Mouse (Mus musculus) small intestine, adult 10 weeks (tissue): Measurements from ENCODE around the gene Slc47a2. TPM values are rescaled to one million over a fixed set of nuclear protein-coding genes. Genes with fewer than 3 reads are reported as not detected.

Experiments used
- polyA plus RNA-seq: library from polyadenylated mRNA; stranded (reverse); fragments of 350-450 nt; fragmentation: Illumina TruSeq; extraction: RNeasy Lipid Tissue Mini Kit (QIAGEN cat#74804); gene quantifications from one replicate; pipeline ENCODE4 v1.2.3, GENCODE M21; 2014; ENCODE audit warnings: low replicate concordance

Slc47a2 gene
- polyA plus RNA-seq: not detected

DNA sequence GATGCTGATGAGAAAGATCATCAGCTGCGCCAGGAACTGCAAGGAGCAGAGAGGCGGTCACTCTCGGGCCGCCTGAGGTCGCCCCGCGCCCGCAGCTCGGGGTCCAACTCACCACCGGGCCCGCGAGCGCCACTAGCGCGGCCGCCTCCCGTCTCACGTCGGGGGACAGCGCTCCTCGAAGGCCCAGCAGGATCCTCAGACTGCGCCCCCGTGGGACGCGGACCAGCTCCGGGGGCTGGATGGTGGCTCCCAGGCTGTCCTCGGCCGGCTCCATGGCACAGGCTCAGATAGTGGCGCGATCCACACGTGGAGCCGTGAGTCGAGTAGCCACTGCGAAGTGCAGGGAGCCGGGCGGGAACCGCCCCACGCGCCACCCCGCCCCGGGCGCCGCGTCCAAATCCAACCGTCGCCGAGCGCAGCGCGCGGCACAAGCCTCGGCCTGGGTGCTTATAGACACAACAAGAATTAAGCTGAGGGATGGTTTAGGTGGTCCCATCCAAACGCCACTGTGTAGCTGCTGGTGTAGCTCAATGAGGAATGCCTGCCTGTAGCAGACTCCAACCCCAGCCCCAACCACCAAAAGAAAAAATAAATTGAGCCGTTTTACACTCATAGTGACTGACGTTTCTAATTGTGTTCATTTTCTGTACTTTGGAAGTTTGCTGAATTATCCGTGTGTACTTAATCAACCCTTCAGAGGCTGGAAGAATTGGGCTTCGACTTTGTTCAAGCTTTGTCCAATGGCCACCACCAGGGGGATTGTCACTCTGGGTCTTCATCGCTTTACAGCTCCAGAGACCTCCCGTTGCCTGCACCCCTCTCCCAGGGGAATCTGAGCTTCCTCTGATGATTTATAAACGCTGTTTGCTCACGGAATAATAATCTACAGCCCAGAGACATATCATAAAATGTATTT is at the start of gene Slc47a2:
TSS of gene Slc47a2 (minus strand) at position 356 of the 916 bp plus-strand sequence.

DNA sequence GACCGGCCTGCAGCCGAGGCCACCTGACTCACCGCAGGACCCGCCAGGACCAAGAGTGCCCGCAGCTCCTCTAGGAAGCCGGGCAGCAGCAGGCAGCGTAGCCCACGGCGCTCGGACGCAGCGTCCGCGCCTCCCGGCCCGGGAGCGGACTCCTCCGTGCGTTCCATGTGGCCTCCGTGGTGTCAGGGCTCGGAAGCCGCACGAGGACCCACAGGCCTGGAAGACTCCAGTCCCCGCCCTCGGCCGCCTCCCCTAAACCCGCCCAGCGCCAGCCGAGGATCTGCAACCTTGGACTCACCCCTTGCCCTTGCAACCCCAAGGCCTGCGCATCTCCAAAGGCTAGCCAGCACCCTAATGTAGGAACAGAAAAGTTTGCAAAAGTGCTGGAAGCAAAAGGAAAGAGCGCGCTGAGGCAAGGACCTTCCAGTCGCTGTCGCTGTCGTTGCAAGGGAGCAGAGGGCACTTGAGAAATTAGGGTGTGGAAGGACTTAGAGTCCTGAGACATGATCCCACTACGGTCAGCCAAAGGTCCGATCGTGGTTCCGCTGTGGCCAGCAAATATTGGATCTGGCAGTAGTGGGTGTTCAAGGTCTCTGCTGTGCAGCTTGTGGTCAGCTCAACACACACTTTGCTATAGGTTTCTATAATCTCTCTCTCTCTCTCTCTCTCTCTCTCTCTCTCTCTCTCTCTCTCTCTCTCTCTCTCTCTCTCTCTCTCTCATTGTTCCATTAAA is 35.4 kb upstream of the Slc47a2 start, which contains the start of gene Slc47a1:
TSS of gene Slc47a1 (minus strand) at position 465 of the 733 bp plus-strand sequence.

DNA sequence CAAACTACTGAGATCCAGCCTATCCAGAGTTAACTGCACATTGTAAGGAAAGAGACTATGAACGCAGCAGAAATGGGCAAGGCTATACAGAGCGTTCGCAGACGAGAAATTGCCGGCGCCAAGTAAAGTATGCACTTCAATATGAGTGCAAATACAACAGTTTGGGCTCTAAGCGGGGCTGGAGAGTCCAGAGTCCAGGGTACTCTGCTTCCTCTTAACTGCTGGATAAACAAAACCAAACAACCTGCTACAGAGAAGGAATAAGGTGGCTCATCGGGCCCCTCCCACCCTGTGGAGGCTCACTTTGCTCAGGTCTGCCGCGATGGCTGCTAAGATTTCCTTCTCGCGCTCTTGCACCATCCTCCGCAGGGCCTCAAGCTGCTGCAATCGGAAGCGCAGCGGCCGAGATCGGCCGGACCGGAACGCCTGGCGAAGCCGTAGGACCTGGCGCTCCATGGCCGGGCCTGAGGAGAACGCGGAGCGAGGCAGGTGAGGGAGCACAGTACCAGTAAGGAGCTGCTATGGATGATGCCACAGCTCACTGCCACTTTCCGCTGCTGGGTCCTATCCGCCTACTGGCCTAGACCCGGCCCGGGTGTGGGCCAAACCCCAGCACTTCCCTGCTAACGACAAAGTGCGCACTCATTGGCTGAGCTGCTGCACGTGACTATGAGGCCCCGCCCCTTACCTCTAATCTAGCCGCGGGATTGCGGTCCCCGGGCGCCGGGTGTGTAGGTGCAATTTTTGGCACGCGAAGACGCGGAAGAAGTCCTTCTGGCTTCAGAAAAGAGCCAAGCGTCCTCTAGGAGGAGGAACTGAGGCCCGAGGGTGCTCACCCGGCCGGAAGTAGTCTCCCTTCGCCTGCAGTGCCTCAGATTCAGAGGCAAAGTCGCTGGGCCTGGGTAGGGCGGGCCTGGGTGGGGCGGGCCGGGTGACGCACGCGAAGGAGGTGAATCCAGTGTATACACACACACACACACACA is 75.8 kb downstream of the Slc47a2 start, which contains the start of gene Aldh3a2:
TSS of gene Aldh3a2 (minus strand) at position 914 of the 983 bp plus-strand sequence.

Other genes starting within 250 kb of the Slc47a2 start
- 4.5 TPM for gene Tnfrsf13b, start 216.1 kb downstream of the Slc47a2 start, polyA plus RNA-seq
- gene Usp22, start 167.8 kb downstream of the Slc47a2 start, polyA plus RNA-seq: 12.7 TPM
- gene Aldh3a1, start 135.3 kb downstream of the Slc47a2 start, polyA plus RNA-seq: not detected
- 169 TPM for gene Aldh3a2, start 75.4 kb downstream of the Slc47a2 start, polyA plus RNA-seq
- 73.8 TPM for gene Slc47a1, start 35.5 kb upstream of the Slc47a2 start, polyA plus RNA-seq
- gene Rnf112, start 111.3 kb upstream of the Slc47a2 start, polyA plus RNA-seq: not detected
- gene Mfap4, start 142.6 kb upstream of the Slc47a2 start, polyA plus RNA-seq: not detected
- gene Mapk7, start 151.5 kb upstream of the Slc47a2 start, polyA plus RNA-seq: 0.26 TPM
- not detected for gene B9d1, start 162.3 kb upstream of the Slc47a2 start, polyA plus RNA-seq
- gene Epn2, start 236.8 kb upstream of the Slc47a2 start, polyA plus RNA-seq: 5.1 TPM